Mouse (Mus musculus) CH12.LX (cell line): ENCODE data around the gene Sipa1l3. TPM values are rescaled to one million over a fixed set of nuclear protein-coding genes. Genes with fewer than 3 reads are reported as not detected.

Source experiments
- DNase-seq: peaks from one replicate; pipeline ENCODE4 v3.0.0-alpha.2; 2013; ENCODE audit errors: extremely low read depth
- H3K27ac ChIP-seq: 2 replicates; pipeline ENCODE4 v1.5.1; 2012; ENCODE audit warnings: low read depth, mild to moderate bottlenecking, control low read depth, moderate library complexity; ENCODE audit not compliant: insufficient read depth
- H3K27me3 ChIP-seq: replicated peaks from 2 replicates; pipeline ENCODE3; 2012; ENCODE audit warnings: inconsistent platforms
- H3K36me3 ChIP-seq, 2 experiments: replicated peaks in 1 of 2; 2 replicates each; pipeline versions ENCODE3 to v1.6.1; 2012; ENCODE audit warnings: inconsistent platforms in 1 of 2, low read length in 1 of 2, mild to moderate bottlenecking in 1 of 2, mixed read lengths in 1 of 2, moderate library complexity in 1 of 2; ENCODE audit not compliant: control insufficient read depth in 1 of 2, insufficient read depth in 1 of 2
- H3K4me1 ChIP-seq, 2 experiments: 2 replicates each; pipeline ENCODE4 v1.6.1; 2012; ENCODE audit warnings: inconsistent platforms in 1 of 2, moderate library complexity in 1 of 2; ENCODE audit not compliant: insufficient read depth in 2 of 2, control insufficient read depth in 1 of 2
- H3K4me2 ChIP-seq: 2 replicates; pipeline ENCODE4 v1.6.1; 2012; ENCODE audit warnings: low read depth, mild to moderate bottlenecking, control low read depth; ENCODE audit not compliant: poor library complexity, insufficient read depth, severe bottlenecking
- H3K4me3 ChIP-seq, 3 experiments: fragments of 150-350 bp in 1 of 3; sonication (generic) in 1 of 3; replicated peaks in 1 of 3; 2 replicates each; pipeline versions ENCODE3 to v1.5.1; 2011 to 2012; ENCODE audit warnings: low read depth in 2 of 3, low read length in 2 of 3, mild to moderate bottlenecking in 2 of 3, moderate library complexity in 2 of 3, control low read depth in 1 of 3, improper control_type of control experiment in 1 of 3, inconsistent platforms in 1 of 3, mixed read lengths in 1 of 3; ENCODE audit not compliant: poor library complexity in 1 of 3
- H3K79me2 ChIP-seq: replicated peaks from 2 replicates; pipeline ENCODE4 v1.6.1; 2012; ENCODE audit warnings: mild to moderate bottlenecking, moderate library complexity; ENCODE audit not compliant: control insufficient read depth, poor library complexity, insufficient read depth, severe bottlenecking; ENCODE audit errors: extremely low read depth
- H3K9ac ChIP-seq: 2 replicates; pipeline ENCODE4 v1.6.1; 2012; ENCODE audit warnings: low read depth, mild to moderate bottlenecking, control low read depth, moderate library complexity; ENCODE audit not compliant: insufficient read depth
- H3K9me3 ChIP-seq: replicated peaks from 2 replicates; pipeline ENCODE3; 2012; ENCODE audit warnings: low read length, inconsistent platforms, mixed read lengths
- CHD1 ChIP-seq: IDR thresholded peaks from 2 replicates; pipeline ENCODE4 v1.6.1; 2012; ENCODE audit warnings: low read depth, low read length, improper control_type of control experiment, inconsistent platforms
- CHD2 ChIP-seq: IDR thresholded peaks from 2 replicates; pipeline ENCODE4 v1.6.1; 2011; ENCODE audit warnings: low read length, improper control_type of control experiment
- CTCF ChIP-seq, 2 experiments: IDR thresholded peaks in 1 of 2; conservative IDR thresholded peaks in 1 of 2; 2 replicates each; pipeline ENCODE4 v1.5.1; 2011 to 2012; ENCODE audit warnings: low read depth in 2 of 2, low read length in 2 of 2, improper control_type of control experiment in 1 of 2, inconsistent platforms in 1 of 2, mild to moderate bottlenecking in 1 of 2, moderate library complexity in 1 of 2
- E2F4 ChIP-seq: IDR thresholded peaks from 2 replicates; pipeline ENCODE4 v1.6.1; 2011; ENCODE audit warnings: low read depth, low read length, improper control_type of control experiment; ENCODE audit not compliant: insufficient replicate concordance
- ELF1 ChIP-seq: IDR thresholded peaks from 2 replicates; pipeline ENCODE4 v1.6.1; 2014; ENCODE audit warnings: low read depth, mild to moderate bottlenecking, inconsistent platforms, low read length, improper control_type of control experiment
- GABPA ChIP-seq: IDR thresholded peaks from 2 replicates; pipeline ENCODE4 v1.6.1; 2012; ENCODE audit warnings: low read depth, low read length, improper control_type of control experiment, inconsistent platforms; ENCODE audit not compliant: insufficient replicate concordance
- JUN ChIP-seq: IDR thresholded peaks from 2 replicates; pipeline ENCODE4 v1.6.1; 2011; ENCODE audit warnings: low read depth, mild to moderate bottlenecking, low read length, improper control_type of control experiment, moderate library complexity; ENCODE audit not compliant: insufficient read depth
- JUND ChIP-seq: conservative IDR thresholded peaks from 2 replicates; pipeline ENCODE4 v1.6.1; 2011; ENCODE audit warnings: low read depth, low read length, improper control_type of control experiment
- KAT2A ChIP-seq: IDR thresholded peaks from 2 replicates; pipeline ENCODE4 v1.6.1; 2012; ENCODE audit warnings: low read length, improper control_type of control experiment, inconsistent platforms; ENCODE audit not compliant: insufficient replicate concordance
- MAFK ChIP-seq: IDR thresholded peaks from 2 replicates; pipeline ENCODE4 v1.6.1; 2011; ENCODE audit warnings: low read length, improper control_type of control experiment; ENCODE audit not compliant: insufficient replicate concordance
- MAX ChIP-seq: IDR thresholded peaks from 2 replicates; pipeline ENCODE4 v1.6.1; 2011; ENCODE audit warnings: low read length, improper control_type of control experiment
- MEF2A ChIP-seq: IDR thresholded peaks from 2 replicates; pipeline ENCODE4 v1.6.1; 2014; ENCODE audit warnings: low read depth, mild to moderate bottlenecking, inconsistent platforms, low read length, improper control_type of control experiment, borderline replicate concordance
- MXI1 ChIP-seq: IDR thresholded peaks from 2 replicates; pipeline ENCODE4 v1.6.1; 2011; ENCODE audit warnings: mild to moderate bottlenecking, low read depth, low read length, improper control_type of control experiment
- MYC ChIP-seq: IDR thresholded peaks from 2 replicates; pipeline ENCODE4 v1.6.1; 2011; ENCODE audit warnings: low read depth, mild to moderate bottlenecking, improper control_type of control experiment, low read length
- NRF1 ChIP-seq: IDR thresholded peaks from 2 replicates; pipeline ENCODE4 v1.6.1; 2014; ENCODE audit warnings: low read depth, mild to moderate bottlenecking, inconsistent platforms, low read length, improper control_type of control experiment, moderate library complexity
- POLR2AphosphoS2 ChIP-seq: IDR thresholded peaks from 2 replicates; pipeline ENCODE4 v1.6.1; 2011; ENCODE audit warnings: low read depth, low read length, improper control_type of control experiment
- RAD21 ChIP-seq: IDR thresholded peaks from 2 replicates; pipeline ENCODE4 v1.6.1; 2011; ENCODE audit warnings: low read depth, mild to moderate bottlenecking, low read length, improper control_type of control experiment, moderate library complexity
- RCOR1 ChIP-seq: conservative IDR thresholded peaks from 2 replicates; pipeline ENCODE4 v1.6.1; 2012; ENCODE audit warnings: low read depth, mild to moderate bottlenecking, inconsistent platforms, low read length, improper control_type of control experiment
- SIN3A ChIP-seq: IDR thresholded peaks from 2 replicates; pipeline ENCODE4 v1.6.1; 2012; ENCODE audit warnings: low read length, improper control_type of control experiment, inconsistent platforms
- SMC3 ChIP-seq: IDR thresholded peaks from 2 replicates; pipeline ENCODE4 v1.6.1; 2011; ENCODE audit warnings: low read depth, low read length, improper control_type of control experiment
- UBTF ChIP-seq: IDR thresholded peaks from 2 replicates; pipeline ENCODE4 v1.6.1; 2012; ENCODE audit warnings: low read depth, mild to moderate bottlenecking, inconsistent platforms, low read length, improper control_type of control experiment, moderate library complexity
- USF1 ChIP-seq: IDR thresholded peaks from 2 replicates; pipeline ENCODE4 v1.6.1; 2014; ENCODE audit warnings: low read depth, mild to moderate bottlenecking, inconsistent platforms, low read length, improper control_type of control experiment
- ZC3H11A ChIP-seq: IDR thresholded peaks from 2 replicates; pipeline ENCODE4 v1.6.1; 2012; ENCODE audit warnings: low read depth, mild to moderate bottlenecking, inconsistent platforms, low read length, improper control_type of control experiment
- ZKSCAN1 ChIP-seq: IDR thresholded peaks from 2 replicates; pipeline ENCODE4 v1.6.1; 2012; ENCODE audit warnings: low read depth, inconsistent platforms, low read length, improper control_type of control experiment, borderline replicate concordance
- ZMIZ1 ChIP-seq: IDR thresholded peaks from 2 replicates; pipeline ENCODE4 v1.6.1; 2012; ENCODE audit warnings: low read depth, mild to moderate bottlenecking, inconsistent platforms, low read length, improper control_type of control experiment
- dilution Hi-C: fragments of 300-500 bp; cut with MboI; formaldehyde crosslinking; loops from 2 replicates; pipeline ENCODE4 v1.14.3; 2020; ENCODE audit warnings: low sequenced_read_pairs; ENCODE audit not compliant: extremely low pct_unique_long_range_greater_than_20kb, extremely low pct_ligation_motif_present
- in situ Hi-C: fragments of 300-500 bp; cut with MboI; formaldehyde crosslinking; loops from 3 replicates; pipeline ENCODE4 v1.14.3; 2019; ENCODE audit warnings: low sequenced_read_pairs, low pct_ligation_motif_present, low pct_unique_long_range_greater_than_20kb, mixed read lengths
- polyA plus RNA-seq: library from polyadenylated mRNA; unstranded; fragments of >175 nt; gene quantifications from 2 replicates; pipeline ENCODE4 v1.2.1, GENCODE M21; 2012; ENCODE audit warnings: low read depth; ENCODE audit not compliant: insufficient read length
- total RNA-seq, 2 experiments: library from RNA; depleted of rRNA; stranded (reverse); fragments of 300-350 nt in 1 of 2; fragments of >200 nt in 1 of 2; gene quantifications; 2 replicates each; pipeline ENCODE4 v1.2.3; 2012 to 2014

The Sipa1l3 gene
- total and polyA plus RNA-seq, 3 experiments, result 1.6 to 8.8 (median 5.9) TPM

GRCm38 (mm10) chr7:29370031-29370430 is 148.4 kb downstream of the Sipa1l3 start:
- DNase-seq, result peak; percentile 11
- in situ Hi-C loops, result no loop called here

GRCm38 (mm10) chr7:29368004-29368320 is 150.5 kb downstream of the Sipa1l3 start:
- H3K9me3 ChIP-seq, result no peaks in the 10 kb centered on the region
- no peaks in the 10 kb centered on the region for H3K27me3 ChIP-seq
- TF ChIP-seq ZC3H11A, result no peak
- TF ChIP-seq JUN, result no peak
- TF ChIP-seq NRF1, result no peak
- no peak for TF ChIP-seq MEF2A
- TF ChIP-seq ELF1, result no peak
- no peak for TF ChIP-seq MXI1
- TF ChIP-seq RAD21, result no peak
- TF ChIP-seq CHD1, result no peak
- no peak for TF ChIP-seq SIN3A
- TF ChIP-seq JUND, result no peak
- TF ChIP-seq CHD2, result no peak
- TF ChIP-seq KAT2A, result no peak
- no peak for TF ChIP-seq UBTF
- no peak for TF ChIP-seq E2F4
- TF ChIP-seq MYC, result no peak
- no peak for TF ChIP-seq USF1
- TF ChIP-seq ZMIZ1, result no peak
- TF ChIP-seq MAX, result no peak
- TF ChIP-seq POLR2AphosphoS2, result no peak
- TF ChIP-seq RCOR1, result no peak
- H3K9ac ChIP-seq, result no peak overlapping the region
- H3K79me2 ChIP-seq, result no peaks in the 10 kb centered on the region
- H3K4me2 ChIP-seq, result no peak overlapping the region
- H3K36me3 ChIP-seq, result peaks cover 0 to 39% of the 10 kb centered on the region in 2 experiments
- in situ Hi-C loops, result no loop called here
- no peaks in the 10 kb centered on the region for H3K4me1 ChIP-seq
- no peak overlapping the region for H3K4me3 ChIP-seq
- dilution Hi-C loops, result no loop called here
- H3K27ac ChIP-seq, result no peak overlapping the region
- DNase-seq, result no peak

More at GRCm38 (mm10) chr7:29370031-29370430, 148.4 kb downstream of the Sipa1l3 start:
- no peak overlapping the region for H3K27ac ChIP-seq
- TF ChIP-seq CTCF (conservative IDR thresholded peaks at IDR 0.05 in 1 of 2, IDR thresholded peaks at IDR 0.05 in 1 of 2; ENCODE audit: low read depth in 2 of 2, low read length in 2 of 2), result peak in 1 of 2 experiments; percentile 57; a peak in 2 of 4 replicates
- TF ChIP-seq GABPA, result no peak
- no peak for TF ChIP-seq JUND
- peak; percentile 19 for TF ChIP-seq SMC3
- no peak for TF ChIP-seq MAFK
- no peak for TF ChIP-seq ZMIZ1
- no peak for TF ChIP-seq NRF1
- TF ChIP-seq ZKSCAN1, result no peak
- TF ChIP-seq MAX, result no peak
- TF ChIP-seq RAD21, result peak; percentile 18
- no peak for TF ChIP-seq JUN
- no peak for TF ChIP-seq MXI1
- TF ChIP-seq, all 38 proteins: peak for 3
- dilution Hi-C loops, result no loop called here
- no peak overlapping the region for H3K4me2 ChIP-seq
- peaks cover 0 to 41% of the 10 kb centered on the region in 2 experiments for H3K36me3 ChIP-seq
- no peaks in the 10 kb centered on the region for H3K79me2 ChIP-seq
- H3K4me3 ChIP-seq, result no peak overlapping the region
- H3K9me3 ChIP-seq, result no peaks in the 10 kb centered on the region
- H3K4me1 ChIP-seq, result no peaks in the 10 kb centered on the region
- no peaks in the 10 kb centered on the region for H3K27me3 ChIP-seq
- no peak overlapping the region for H3K9ac ChIP-seq
